Mouse (Mus musculus): ENCODE results near the gene E130208F15Rik. TPM values are rescaled to one million over a fixed set of nuclear protein-coding genes. Genes with fewer than 3 reads are reported as not detected.

Gene E130208F15Rik
- polyA plus RNA-seq, 1 experiment from 2014 or later, result not detected

GRCm38 (mm10) chr7:30339432-30340109, 18.0 kb downstream of the E130208F15Rik start:
- Histone ChIP-seq H3K27ac (replicated peaks) (no peak overlapping the region), H3K9ac (replicated peaks) (no peak overlapping the region), H3K27me3 (replicated peaks) (peaks cover 22% of the 10 kb centered on the region), H3K4me1 (peaks cover 7% of the 10 kb centered on the region), H3K4me2 (no peak overlapping the region), H3K9me3 (replicated peaks) (no peaks in the 10 kb centered on the region), H3K36me3 (no peaks in the 10 kb centered on the region), H3K4me3 (replicated peaks) (no peak overlapping the region)
- no peak for ATAC-seq (ENCODE audit: low FRiP score)
- 62% methylated on average over 5 of the region's 5 CpGs for WGBS

GRCm38 (mm10) chr7:30346635-30347379, 25.3 kb downstream of the E130208F15Rik start:
- no peak overlapping the region for H3K4me2 ChIP-seq
- no peak overlapping the region for H3K4me3 ChIP-seq (replicated peaks)
- H3K27ac ChIP-seq (replicated peaks), result no peak overlapping the region
- no peaks in the 10 kb centered on the region for H3K9me3 ChIP-seq (replicated peaks)
- peaks cover 20% of the 10 kb centered on the region for H3K27me3 ChIP-seq (replicated peaks)
- WGBS, result 28% methylated on average over 21 of the region's 21 CpGs
- H3K36me3 ChIP-seq, result no peaks in the 10 kb centered on the region
- no peak for ATAC-seq (ENCODE audit: low FRiP score)
- H3K4me1 ChIP-seq, result peaks cover 17% of the 10 kb centered on the region
- H3K9ac ChIP-seq (replicated peaks), result no peak overlapping the region

GRCm38 (mm10) chr7:30347828-30348227, 26.3 kb downstream of the E130208F15Rik start:
- no peaks in the 10 kb centered on the region for H3K36me3 ChIP-seq
- H3K9me3 ChIP-seq (replicated peaks), result no peaks in the 10 kb centered on the region
- H3K27ac ChIP-seq (replicated peaks), result no peak overlapping the region
- H3K4me1 ChIP-seq, result peaks cover 17% of the 10 kb centered on the region
- WGBS, result under 1% methylated on average over 30 of the region's 30 CpGs
- H3K4me2 ChIP-seq, result peak overlapping the region; percentile 53
- H3K27me3 ChIP-seq (replicated peaks), result peaks cover 16% of the 10 kb centered on the region
- no peak overlapping the region for H3K9ac ChIP-seq (replicated peaks)
- ATAC-seq (ENCODE audit: low FRiP score), result peak; percentile 71
- peak overlapping the region; percentile 19; the same call in 1 of the 2 replicates for H3K4me3 ChIP-seq (replicated peaks)

GRCm38 (mm10) chr7:30353279-30353822, 31.8 kb downstream of the E130208F15Rik start:
- ATAC-seq (ENCODE audit: low FRiP score), result peak; percentile 26; the same call in 1 of the 2 replicates
- no peak overlapping the region for H3K9ac ChIP-seq (replicated peaks)
- no peak overlapping the region for H3K27ac ChIP-seq (replicated peaks)
- peaks cover 29% of the 10 kb centered on the region for H3K36me3 ChIP-seq
- WGBS, result 21% methylated on average over 6 of the region's 6 CpGs
- peaks cover 24% of the 10 kb centered on the region for H3K4me1 ChIP-seq
- no peak overlapping the region for H3K4me3 ChIP-seq (replicated peaks)
- H3K27me3 ChIP-seq (replicated peaks), result peaks cover 6% of the 10 kb centered on the region; the same call in 1 of the 2 replicates
- H3K9me3 ChIP-seq (replicated peaks), result no peaks in the 10 kb centered on the region
- no peak overlapping the region for H3K4me2 ChIP-seq

GRCm38 (mm10) chr7:30354059-30354458, 32.5 kb downstream of the E130208F15Rik start:
- Histone ChIP-seq H3K9ac (replicated peaks) (no peak overlapping the region), H3K4me1 (peaks cover 31% of the 10 kb centered on the region), H3K27me3 (replicated peaks) (peaks cover 6% of the 10 kb centered on the region; the same call in 1 of the 2 replicates), H3K27ac (replicated peaks) (no peak overlapping the region), H3K4me2 (no peak overlapping the region), H3K9me3 (replicated peaks) (no peaks in the 10 kb centered on the region), H3K4me3 (replicated peaks) (no peak overlapping the region), H3K36me3 (peaks cover 29% of the 10 kb centered on the region)
- ATAC-seq (ENCODE audit: low FRiP score), result no peak
- 79% methylated on average over 4 of the region's 4 CpGs for WGBS

GRCm38 (mm10) chr7:30358378-30359186, 37.0 kb downstream of the E130208F15Rik start:
- Histone ChIP-seq H3K27me3 (replicated peaks) (no peaks in the 10 kb centered on the region), H3K4me3 (replicated peaks) (peak overlapping the region; percentile 25), H3K27ac (replicated peaks) (no peak overlapping the region), H3K36me3 (peaks cover 32% of the 10 kb centered on the region), H3K9me3 (replicated peaks) (no peaks in the 10 kb centered on the region), H3K9ac (replicated peaks) (peak overlapping the region; percentile 34; the same call in 1 of the 2 replicates), H3K4me1 (peaks cover 71% of the 10 kb centered on the region), H3K4me2 (peak overlapping the region; percentile 82)
- WGBS, result 38% methylated on average over 7 of the region's 7 CpGs
- no peak for ATAC-seq (ENCODE audit: low FRiP score)

- Histone ChIP-seq H3K9ac (replicated peaks) (peak overlapping the region; percentile 34; the same call in 1 of the 2 replicates), H3K4me2 (peak overlapping the region; percentile 82), H3K9me3 (replicated peaks) (no peaks in the 10 kb centered on the region), H3K36me3 (peaks cover 31% of the 10 kb centered on the region), H3K27me3 (replicated peaks) (no peaks in the 10 kb centered on the region), H3K27ac (replicated peaks) (no peak overlapping the region), H3K4me1 (peaks cover 72% of the 10 kb centered on the region), H3K4me3 (replicated peaks) (peak overlapping the region; percentile 25)
- 52% methylated on average over 31 of the region's 31 CpGs for WGBS
- no peak for ATAC-seq (ENCODE audit: low FRiP score)
Observed at GRCm38 (mm10) chr7:30359276-30359865, 37.8 kb downstream of the E130208F15Rik start.

- 86% methylated on average over 17 of the region's 17 CpGs for WGBS
- peaks cover 72% of the 10 kb centered on the region for H3K4me1 ChIP-seq
- no peak overlapping the region for H3K9ac ChIP-seq (replicated peaks)
- no peak overlapping the region for H3K27ac ChIP-seq (replicated peaks)
- peaks cover 25% of the 10 kb centered on the region for H3K36me3 ChIP-seq
- H3K4me2 ChIP-seq, result peak overlapping the region; percentile 82
- ATAC-seq (ENCODE audit: low FRiP score), result no peak
- H3K9me3 ChIP-seq (replicated peaks), result no peaks in the 10 kb centered on the region
- H3K27me3 ChIP-seq (replicated peaks), result no peaks in the 10 kb centered on the region
- H3K4me3 ChIP-seq (replicated peaks), result peak overlapping the region; percentile 25; the same call in 1 of the 2 replicates
Observed at GRCm38 (mm10) chr7:30360028-30360427, 38.5 kb downstream of the E130208F15Rik start.

- Histone ChIP-seq H3K4me1 (peaks cover 60% of the 10 kb centered on the region), H3K4me3 (replicated peaks) (peak within 1 kb of the TSS; percentile 67), H3K27me3 (replicated peaks) (0 out of 2 replicates have a peak, but pooled peaks cover 3% of the 10 kb centered on the region), H3K9ac (replicated peaks) (peak within 1 kb of the TSS; percentile 79), H3K4me2 (peak within 1 kb of the TSS; percentile 82), H3K27ac (replicated peaks) (peak within 1 kb of the TSS; percentile 43; the same call in 1 of the 2 replicates), H3K36me3 (peaks cover 3% of the 10 kb centered on the region; the same call in 1 of the 2 replicates), H3K9me3 (replicated peaks) (no peaks in the 10 kb centered on the region)
- under 1% methylated on average over 45 of the region's 55 CpGs for WGBS
- peak; percentile 86 for ATAC-seq (ENCODE audit: low FRiP score)
Observed at GRCm38 (mm10) chr7:30362652-30363343, 41.3 kb downstream of the E130208F15Rik start, which contains the start of gene Lrfn3. TSS of gene Lrfn3 (minus strand) at chr7:30362772.

GRCm38 (mm10) chr7:30363344-30363738, 41.8 kb downstream of the E130208F15Rik start:
- Histone ChIP-seq H3K4me3 (replicated peaks) (peak overlapping the region; percentile 67), H3K36me3 (peaks cover 3% of the 10 kb centered on the region; the same call in 1 of the 2 replicates), H3K27me3 (replicated peaks) (0 out of 2 replicates have a peak, but pooled peaks cover 3% of the 10 kb centered on the region), H3K27ac (replicated peaks) (peak overlapping the region; percentile 34; the same call in 1 of the 2 replicates), H3K4me2 (peak overlapping the region; percentile 82), H3K9me3 (replicated peaks) (no peaks in the 10 kb centered on the region), H3K9ac (replicated peaks) (peak overlapping the region; percentile 79), H3K4me1 (peaks cover 60% of the 10 kb centered on the region)
- peak; percentile 42; the same call in 1 of the 2 replicates for ATAC-seq (ENCODE audit: low FRiP score)
- 67% methylated on average over 6 of the region's 6 CpGs for WGBS

Data from neural tube, embryonic 15.5 days (tissue).